In genomic region chr5:3669938-3670554, GRCm38 (mm10) we compare ENCODE assay signal across 14 mouse cellular contexts. TPM values are rescaled to one million over a fixed set of nuclear protein-coding genes. Genes with fewer than 3 reads are reported as not detected.
DNase-seq lines count a peak whose midpoint lies in the region; ATAC-seq and TF ChIP-seq lines count a peak whose summit lies in the region.
"Had no signal": no experiment of that assay in that cellular context is flagged by ENCODE, and none has a peak within 500 bp of the region (broad histone marks: within the 10 kb centered on the region; RNA-seq: fewer than 3 reads in every experiment).

No protein-coding gene starts in this region.

- H3K4me2 ChIP-seq in liver, postnatal 0 days (ENCODE audit: low read depth, low read length) = no peak overlapping the region
- no peak overlapping the region for H3K4me2 ChIP-seq in intestine, postnatal 0 days (replicated peaks; ENCODE audit: low read depth)
- H3K4me2 ChIP-seq in forebrain, embryonic 14.5 days (ENCODE audit: low read length) = no peak overlapping the region

- no peak overlapping the region for H3K9ac ChIP-seq in liver, postnatal 0 days (replicated peaks)
- H3K9ac ChIP-seq in intestine, postnatal 0 days (ENCODE audit: low read depth, low read length) = no peak overlapping the region
- H3K9ac ChIP-seq in forebrain, embryonic 14.5 days (ENCODE audit: low read length) = no peak overlapping the region

- peak; percentile 4; the same call in 1 of the 2 replicates for TF ChIP-seq EP300 in liver, postnatal 0 days (IDR thresholded peaks at IDR 0.05; ENCODE audit: low read depth)

- no peak overlapping the region for H3K27ac ChIP-seq in liver, postnatal 0 days (ENCODE audit: low read depth)
- H3K27ac ChIP-seq in intestine, postnatal 0 days (ENCODE audit: low read depth, low read length) = no peak overlapping the region
- H3K27ac ChIP-seq in forebrain, embryonic 14.5 days (ENCODE audit: low read depth, low read length) = no peak overlapping the region
- H3K27ac ChIP-seq: macrophage had no signal

- WGBS in liver, postnatal 0 days (ENCODE audit: insufficient replicate concordance) = 40% methylated on average over 6 of the region's 6 CpGs
- 82% methylated on average over 6 of the region's 6 CpGs for WGBS in intestine, postnatal 0 days
- WGBS in forebrain, embryonic 14.5 days = 97% methylated on average over 6 of the region's 6 CpGs

- peak; percentile 56 for ATAC-seq in liver, postnatal 0 days
- no peak for ATAC-seq in intestine, postnatal 0 days
- ATAC-seq in forebrain, embryonic 14.5 days = no peak

- H3K4me1 ChIP-seq in liver, postnatal 0 days (ENCODE audit: insufficient read depth) = no peaks in the 10 kb centered on the region
- no peaks in the 10 kb centered on the region for H3K4me1 ChIP-seq in intestine, postnatal 0 days (replicated peaks; ENCODE audit: control insufficient read depth, insufficient read depth, low read length)
- H3K4me1 ChIP-seq in forebrain, embryonic 14.5 days (ENCODE audit: control insufficient read depth, insufficient read depth, low read length) = no peaks in the 10 kb centered on the region

- H3K27me3 ChIP-seq in liver, postnatal 0 days (ENCODE audit: insufficient read depth, low read length) = no peaks in the 10 kb centered on the region
- no peaks in the 10 kb centered on the region for H3K27me3 ChIP-seq in intestine, postnatal 0 days (replicated peaks; ENCODE audit: control insufficient read depth, insufficient read depth, low read length)
- no peaks in the 10 kb centered on the region for H3K27me3 ChIP-seq in forebrain, embryonic 14.5 days (replicated peaks; ENCODE audit: control insufficient read depth, insufficient read depth, low read length)

- no peak for TF ChIP-seq CTCF in liver, postnatal 0 days (IDR thresholded peaks at IDR 0.05; ENCODE audit: low read depth)
- TF ChIP-seq CTCF in intestine, postnatal 0 days (IDR thresholded peaks at IDR 0.05; ENCODE audit: low read depth) = no peak

- no peaks in the 10 kb centered on the region for H3K36me3 ChIP-seq in liver, postnatal 0 days (replicated peaks; ENCODE audit: insufficient read depth, low read length)
- H3K36me3 ChIP-seq in intestine, postnatal 0 days (ENCODE audit: control insufficient read depth, insufficient read depth) = no peaks in the 10 kb centered on the region
- no peaks in the 10 kb centered on the region for H3K36me3 ChIP-seq in forebrain, embryonic 14.5 days (ENCODE audit: control insufficient read depth, insufficient read depth, low read length)

- DNase-seq in thymus, postnatal 0 days (ENCODE audit: low spot score) = peak; percentile 54
- DNase-seq in thymus, postnatal 10 days (ENCODE audit: low spot score in 2 of 2) = no peak
- peak; percentile 37 for DNase-seq in c-Kit-positive CD71-negative TER-119-negative erythroid progenitor cells, embryonic 14.5 days (ENCODE audit: low read depth)
- no peak for DNase-seq in liver, postnatal 0 days
- no peak for DNase-seq in layer of hippocampus, postnatal 10 days (ENCODE audit: low spot score in 2 of 2)
- DNase-seq in forebrain, embryonic 14.5 days (ENCODE audit: low spot score) = no peak
- DNase-seq: cerebellum, adult 18-20 months; heart, adult 11 months; kidney, postnatal 14 days had no signal

- H3K4me3 ChIP-seq in liver, postnatal 0 days (ENCODE audit: low read depth, low read length) = no peak overlapping the region
- no peak overlapping the region for H3K4me3 ChIP-seq in intestine, postnatal 0 days (ENCODE audit: low read depth, low read length)
- no peak overlapping the region for H3K4me3 ChIP-seq in forebrain, embryonic 14.5 days (ENCODE audit: low read depth, low read length)

- H3K9me3 ChIP-seq in liver, postnatal 0 days (ENCODE audit: low read length) = no peaks in the 10 kb centered on the region
- no peaks in the 10 kb centered on the region for H3K9me3 ChIP-seq in intestine, postnatal 0 days (ENCODE audit: control insufficient read depth)
- no peaks in the 10 kb centered on the region for H3K9me3 ChIP-seq in forebrain, embryonic 14.5 days (replicated peaks; ENCODE audit: control insufficient read depth, low read length)

RNA-seq across cellular contexts. Expression of gene Gatad1, which starts 13.1 kb away (rescaled TPM):
- 51.2 and 53.5 TPM in 2 replicates for polyA plus RNA-seq in thymus, postnatal 0 days (2015; fragmentation: Nextera tagmentation; extraction: Ambion mirVana)
- polyA plus RNA-seq in liver, postnatal 0 days (2015; fragmentation: Nextera tagmentation; extraction: Ambion mirVana) = 25.7 and 26.9 TPM in 2 replicates
- 41.2 and 41.8 TPM in 2 replicates for polyA plus RNA-seq in intestine, postnatal 0 days (2015; fragmentation: Nextera tagmentation; extraction: Ambion mirVana)
- 100 to 1,000 TPM; 112 to 131 TPM for total RNA-seq in layer of hippocampus, postnatal 10 days (2021)
- polyA plus RNA-seq in forebrain, embryonic 14.5 days (2014; fragmentation: Nextera tagmentation; extraction: Ambion mirVana) = 66.6 and 74.9 TPM in 2 replicates

RNA-seq across cellular contexts. Expression of gene Tmbim7, which starts 19.1 kb away (rescaled TPM):
- not detected in 2 replicates for polyA plus RNA-seq in thymus, postnatal 0 days (2015; fragmentation: Nextera tagmentation; extraction: Ambion mirVana)
- not detected in 2 replicates for polyA plus RNA-seq in liver, postnatal 0 days (2015; fragmentation: Nextera tagmentation; extraction: Ambion mirVana)
- polyA plus RNA-seq in intestine, postnatal 0 days (2015; fragmentation: Nextera tagmentation; extraction: Ambion mirVana) = not detected in 2 replicates
- not detected for total RNA-seq in layer of hippocampus, postnatal 10 days (2021)
- not detected in 2 replicates for polyA plus RNA-seq in forebrain, embryonic 14.5 days (2014; fragmentation: Nextera tagmentation; extraction: Ambion mirVana)
- total RNA-seq: heart, postnatal 25 days had no signal
- polyA plus RNA-seq: intestine, embryonic 14.5 days; macrophage; stomach, embryonic 14.5 days had no signal

Comparison
In these comparisons a context has a peak if more than half of its experiments do, and no peak if none do; other contexts are left out.
1. DNase-seq: peak in thymus, postnatal 0 days (single experiment) and c-Kit-positive CD71-negative TER-119-negative erythroid progenitor cells, embryonic 14.5 days (single experiment); none in thymus, postnatal 10 days (0 of 2), liver, postnatal 0 days (single experiment), layer of hippocampus, postnatal 10 days (0 of 2) and forebrain, embryonic 14.5 days (single experiment).